Mouse (Mus musculus) v-Abl transformed pro-B cells (cell line): ENCODE results near the gene Cerkl.

ENCODE experiments used
- in situ Hi-C, 2 experiments: fragments of 400-800 bp; cut with MboI; formaldehyde crosslinking; loops; one replicate each; pipeline ENCODE4 v1.15.1; 2025; ENCODE audit not compliant: unreplicated experiment in 2 of 2

Cerkl gene

GRCm38 (mm10) chr2:79343115-79343514, 113.5 kb downstream of the Cerkl start:
- in situ Hi-C loops, result no loop called here

GRCm38 (mm10) chr2:79339003-79339402, 117.6 kb downstream of the Cerkl start:
- in situ Hi-C loops, result no loop called here

GRCm38 (mm10) chr2:79336141-79336540, 120.4 kb downstream of the Cerkl start:
- in situ Hi-C loops, result no loop called here

- in situ Hi-C loops, result no loop called here
Measured at GRCm38 (mm10) chr2:79334661-79335060, 121.9 kb downstream of the Cerkl start.

- in situ Hi-C loops, result loop anchor here in 1 of 2 experiments (5.0 kb wide), 1 partner anchor 51 kb away; no protein-coding TSS in a partner anchor
Measured at GRCm38 (mm10) chr2:79328079-79328478, 128.5 kb downstream of the Cerkl start.

GRCm38 (mm10) chr2:79316182-79316880, 140.3 kb downstream of the Cerkl start:
- in situ Hi-C loops, result loop anchor here in 1 of 2 experiments (25.0 kb wide), 1 partner anchor 346 kb away; no protein-coding TSS in a partner anchor

- in situ Hi-C loops, result loop anchor here in 1 of 2 experiments (25.0 kb wide), 1 partner anchor 347 kb away; no protein-coding TSS in a partner anchor
Measured at GRCm38 (mm10) chr2:79315108-79315507, 141.5 kb downstream of the Cerkl start.

GRCm38 (mm10) chr2:79312499-79312898, 144.1 kb downstream of the Cerkl start:
- in situ Hi-C loops, result loop anchor here in 1 of 2 experiments (25.0 kb wide), 1 partner anchor 350 kb away; no protein-coding TSS in a partner anchor

- in situ Hi-C loops, result loop anchor here in 1 of 2 experiments (5.0 to 25.0 kb wide), 3 partner anchors 202 to 1385 kb away; no protein-coding TSS in a partner anchor
Measured at GRCm38 (mm10) chr2:79309454-79310118, 147.0 kb downstream of the Cerkl start.

GRCm38 (mm10) chr2:79307549-79307948, 149.0 kb downstream of the Cerkl start:
- in situ Hi-C loops, result loop anchor here in 1 of 2 experiments (5.0 to 25.0 kb wide), 3 partner anchors 200 to 1383 kb away; no protein-coding TSS in a partner anchor

GRCm38 (mm10) chr2:79302398-79302797, 154.2 kb downstream of the Cerkl start:
- in situ Hi-C loops, result loop anchor here (5.0 to 25.0 kb wide), 3 partner anchors 195 to 1378 kb away; no protein-coding TSS in a partner anchor

- in situ Hi-C loops, result loop anchor here (10.0 to 25.0 kb wide), 3 partner anchors 370 to 1368 kb away; no protein-coding TSS in a partner anchor
Measured at GRCm38 (mm10) chr2:79292431-79292830, 164.2 kb downstream of the Cerkl start.

- in situ Hi-C loops, result loop anchor here (10.0 to 25.0 kb wide), 3 partner anchors 370 to 1367 kb away; no protein-coding TSS in a partner anchor
Measured at GRCm38 (mm10) chr2:79291922-79292321, 164.7 kb downstream of the Cerkl start.

- in situ Hi-C loops, result loop anchor here (10.0 to 25.0 kb wide), 3 partner anchors 372 to 1365 kb away; no protein-coding TSS in a partner anchor
Measured at GRCm38 (mm10) chr2:79290149-79290548, 166.4 kb downstream of the Cerkl start.

- in situ Hi-C loops, result loop anchor here (25.0 kb wide), 2 partner anchors 378 to 1053 kb away; no protein-coding TSS in a partner anchor
Measured at GRCm38 (mm10) chr2:79284206-79284605, 172.4 kb downstream of the Cerkl start.
